22 mouse cellular contexts compared by ENCODE assay signal in genomic region chr2:93774946-93775345, GRCm38 (mm10). TPM values are rescaled to one million over a fixed set of nuclear protein-coding genes. Genes with fewer than 3 reads are reported as not detected.
DNase-seq lines count a peak whose midpoint lies in the region; ATAC-seq and TF ChIP-seq lines count a peak whose summit lies in the region.
"Had no signal": no experiment of that assay in that cellular context is flagged by ENCODE, and none has a peak within 500 bp of the region (broad histone marks: within the 10 kb centered on the region; RNA-seq: fewer than 3 reads in every experiment).

No protein-coding gene starts in this region.

- no peaks in the 10 kb centered on the region for H3K9me3 ChIP-seq in limb, embryonic 14.5 days (ENCODE audit: control insufficient read depth, low read length)
- H3K9me3 ChIP-seq in limb, embryonic 10.5 days (replicated peaks): no peaks in the 10 kb centered on the region
- no peaks in the 10 kb centered on the region for H3K9me3 ChIP-seq in embryonic facial prominence, embryonic 10.5 days
- H3K9me3 ChIP-seq: forebrain, embryonic 15.5 days; hindbrain, embryonic 15.5 days; limb, embryonic 13.5 days; liver, embryonic 15.5 days; megakaryocyte, embryonic 14.5 days; neural tube, embryonic 15.5 days had no signal

- ATAC-seq in limb, embryonic 14.5 days (ENCODE audit: low FRiP score, low read depth): no peak
- ATAC-seq: forebrain, embryonic 15.5 days; intestine, embryonic 16.5 days had no signal

- WGBS in limb, embryonic 14.5 days: 34% methylated on average over 5 of the region's 5 CpGs
- WGBS in limb, embryonic 10.5 days: 81% methylated on average over 5 of the region's 5 CpGs
- WGBS in embryonic facial prominence, embryonic 10.5 days: 59% methylated on average over 5 of the region's 5 CpGs

- peak; percentile 40 for DNase-seq in adrenal gland, adult 2 months
- DNase-seq in adrenal gland, postnatal 10 days: no peak
- DNase-seq in limb, embryonic 14.5 days (ENCODE audit: low spot score): peak; percentile 66
- no peak for DNase-seq in limb, embryonic 10.5 days (ENCODE audit: low spot score)
- no peak for DNase-seq in embryonic facial prominence, embryonic 10.5 days (ENCODE audit: low spot score)
- peak; percentile 50 for DNase-seq in skeletal muscle tissue, adult 2 months (ENCODE audit: low read depth, low spot score)
- no peak for DNase-seq in right cerebral cortex, adult 18-20 months
- DNase-seq in layer of hippocampus, adult 8-10 months (ENCODE audit: low spot score in 2 of 2): no peak
- DNase-seq: cerebellum, postnatal 36 days; heart, postnatal 4 days; lung, postnatal 10 days; midbrain, embryonic 14.5 days; right cerebral cortex, postnatal 4 days; thymus, postnatal 14 days had no signal

- H3K9ac ChIP-seq in limb, embryonic 14.5 days (ENCODE audit: low read depth, low read length, severe bottlenecking): no peak overlapping the region
- H3K9ac ChIP-seq: forebrain, embryonic 15.5 days; hindbrain, embryonic 15.5 days; limb, embryonic 13.5 days; liver, embryonic 15.5 days; neural tube, embryonic 15.5 days had no signal

- H3K27ac ChIP-seq in limb, embryonic 14.5 days (replicated peaks; ENCODE audit: low read depth, low read length): no peak overlapping the region
- no peak overlapping the region for H3K27ac ChIP-seq in limb, embryonic 10.5 days
- H3K27ac ChIP-seq in embryonic facial prominence, embryonic 10.5 days (replicated peaks): peak overlapping the region; percentile 45; the same call in 1 of the 2 replicates
- H3K27ac ChIP-seq: forebrain, embryonic 15.5 days; hindbrain, embryonic 15.5 days; limb, embryonic 13.5 days; liver, embryonic 15.5 days; neural tube, embryonic 15.5 days had no signal

- H3K4me3 ChIP-seq in limb, embryonic 14.5 days (replicated peaks; ENCODE audit: low read length): no peak overlapping the region
- H3K4me3 ChIP-seq in limb, embryonic 10.5 days: no peak overlapping the region
- no peak overlapping the region for H3K4me3 ChIP-seq in embryonic facial prominence, embryonic 10.5 days
- H3K4me3 ChIP-seq: forebrain, embryonic 15.5 days; hindbrain, embryonic 15.5 days; limb, embryonic 13.5 days; liver, embryonic 15.5 days; megakaryocyte, embryonic 14.5 days; neural tube, embryonic 15.5 days had no signal

- peaks cover 60% of the 10 kb centered on the region for H3K4me1 ChIP-seq in limb, embryonic 14.5 days (ENCODE audit: control insufficient read depth, insufficient read depth, low read length)
- peaks cover 79% of the 10 kb centered on the region for H3K4me1 ChIP-seq in limb, embryonic 10.5 days
- H3K4me1 ChIP-seq in embryonic facial prominence, embryonic 10.5 days: peaks cover 88% of the 10 kb centered on the region

- 0 out of 2 replicates have a peak, but pooled peaks cover 7% of the 10 kb centered on the region for H3K27me3 ChIP-seq in limb, embryonic 14.5 days (ENCODE audit: control insufficient read depth, insufficient read depth, low read length)
- H3K27me3 ChIP-seq in limb, embryonic 10.5 days (ENCODE audit: low read depth, poor library complexity, severe bottlenecking): peaks cover 72% of the 10 kb centered on the region
- H3K27me3 ChIP-seq in embryonic facial prominence, embryonic 10.5 days (replicated peaks; ENCODE audit: low read depth, poor library complexity, severe bottlenecking): no peaks in the 10 kb centered on the region; the same call in 1 of the 2 replicates
- H3K27me3 ChIP-seq: CH12.LX; forebrain, embryonic 15.5 days; hindbrain, embryonic 15.5 days; liver, embryonic 15.5 days; megakaryocyte, embryonic 14.5 days; neural tube, embryonic 15.5 days had no signal

- H3K4me2 ChIP-seq in limb, embryonic 14.5 days (replicated peaks; ENCODE audit: low read depth, low read length, severe bottlenecking): no peak overlapping the region
- H3K4me2 ChIP-seq: forebrain, embryonic 15.5 days; hindbrain, embryonic 15.5 days; limb, embryonic 13.5 days; liver, embryonic 15.5 days; neural tube, embryonic 15.5 days had no signal

- TF ChIP-seq POLR2A in limb, embryonic 14.5 days (IDR thresholded peaks at IDR 0.05; ENCODE audit: borderline replicate concordance, extremely low read depth, insufficient read depth, insufficient read length): no peak

- 0 out of 2 replicates have a peak, but pooled peaks cover 4% of the 10 kb centered on the region for H3K36me3 ChIP-seq in limb, embryonic 14.5 days (ENCODE audit: control insufficient read depth, insufficient read depth, low read length)
- no peaks in the 10 kb centered on the region for H3K36me3 ChIP-seq in limb, embryonic 10.5 days
- peaks cover 4% of the 10 kb centered on the region; the same call in 1 of the 2 replicates for H3K36me3 ChIP-seq in embryonic facial prominence, embryonic 10.5 days (replicated peaks)
- H3K36me3 ChIP-seq: forebrain, embryonic 15.5 days; hindbrain, embryonic 15.5 days; limb, embryonic 13.5 days; liver, embryonic 15.5 days had no signal

RNA-seq across cellular contexts. Expression of gene Ext2, which starts 47.4 kb away (rescaled TPM):
- total RNA-seq in adrenal gland, adult 2 months (2021): 10 to 100 TPM; 94.2 to 94.9 TPM
- polyA plus RNA-seq in adrenal gland, adult 2 months (2012; rRNA removed): 33.0 and 43.5 TPM in 2 replicates
- 10 to 100 TPM; 79.1 to 80.4 TPM for total RNA-seq in adrenal gland, postnatal 10 days (2021)
- 80.7 and 90.5 TPM in 2 replicates for polyA plus RNA-seq in limb, embryonic 14.5 days (2012; rRNA removed)
- polyA plus RNA-seq in limb, embryonic 14.5 days (2014; fragmentation: Nextera tagmentation; extraction: Ambion mirVana): 115 TPM in 2 replicates
- 70.0 and 79.1 TPM in 2 replicates for polyA plus RNA-seq in limb, embryonic 10.5 days (2016; fragmentation: Nextera tagmentation; extraction: Ambion mirVana)
- 73.6 and 76.0 TPM in 2 replicates for polyA plus RNA-seq in embryonic facial prominence, embryonic 10.5 days (2016; fragmentation: Nextera tagmentation; extraction: Ambion mirVana)
- 10 to 100 TPM; 46.2 to 62.6 (median 57.5) TPM for total RNA-seq in layer of hippocampus, adult 8-10 months (2022)

Comparison
In these comparisons a context has a peak if more than half of its experiments do, and no peak if none do; other contexts are left out.
1. DNase-seq: peak in adrenal gland, adult 2 months (single experiment), limb, embryonic 14.5 days (single experiment) and skeletal muscle tissue, adult 2 months (single experiment); none in adrenal gland, postnatal 10 days (single experiment), limb, embryonic 10.5 days (single experiment), embryonic facial prominence, embryonic 10.5 days (single experiment), right cerebral cortex, adult 18-20 months (single experiment) and layer of hippocampus, adult 8-10 months (0 of 2).